Mouse (Mus musculus) small intestine, adult 2 months (tissue): ENCODE data around the gene Rfwd3.

ENCODE experiments used
- CTCF ChIP-seq: fragments of 200-500 bp; IDR thresholded peaks from 2 replicates; pipeline ENCODE4 v1.5.1; 2012; ENCODE audit warnings: low read depth, mild to moderate bottlenecking, control low read depth, inconsistent platforms, low read length, moderate library complexity, mixed read lengths; ENCODE audit not compliant: insufficient replicate concordance, insufficient read length; ENCODE audit errors: extremely low read depth
- POLR2A ChIP-seq: fragments of 200-500 bp; IDR thresholded peaks from 2 replicates; pipeline ENCODE4 v1.6.1; 2012; ENCODE audit warnings: low read depth, mild to moderate bottlenecking, control low read depth, inconsistent platforms, low read length, moderate library complexity

DNA sequence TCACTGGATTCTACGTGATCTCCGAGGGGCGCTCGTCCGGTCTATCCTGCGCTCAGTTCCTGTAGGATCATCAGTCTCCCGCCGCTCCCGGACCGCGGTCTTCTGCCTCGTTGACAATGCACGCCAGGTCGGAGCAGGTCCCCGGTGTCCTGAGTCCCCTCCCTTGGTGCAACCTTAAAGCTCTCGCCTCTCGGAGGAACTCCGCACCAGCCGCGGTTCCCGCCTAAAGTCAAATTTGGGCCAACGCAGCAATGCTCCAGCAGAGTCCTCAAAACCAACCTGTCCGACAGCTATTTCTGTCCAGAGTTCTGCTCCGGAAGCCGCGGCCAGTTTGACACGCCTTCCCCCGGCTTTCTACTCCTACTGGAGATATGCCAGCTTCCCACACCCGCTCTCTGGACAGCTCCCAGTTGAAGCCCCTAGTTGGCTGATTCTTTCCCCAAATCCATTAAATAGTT, 37.9 kb upstream of the Rfwd3 start, which contains the start of gene Mlkl:
- no peak for TF ChIP-seq POLR2A
- TF ChIP-seq CTCF: no peak
